Mouse (Mus musculus) limb, embryonic 11.5 days (tissue): ENCODE results near the gene Kif6. TPM values are rescaled to one million over a fixed set of nuclear protein-coding genes. Genes with fewer than 3 reads are reported as not detected.

Experiments
- ATAC-seq: fragments of 200-750 bp; cut with Nextera tagmentation; 2 replicates; pipeline ENCODE4 v1.8.0; 2017; ENCODE audit warnings: low read depth; ENCODE audit not compliant: insufficient number of reproducible peaks, low FRiP score, low TSS enrichment
- DNase-seq: peaks from one replicate; pipeline ENCODE4 v3.0.0-alpha.2; 2015; ENCODE audit warnings: low spot score
- H3K27ac ChIP-seq: fragments of 300-500 bp; sonication (generic); replicated peaks from 2 replicates; pipeline ENCODE4 v1.5.1; 2014; ENCODE audit warnings: low read depth, mild to moderate bottlenecking, low read length
- H3K27me3 ChIP-seq: fragments of 300-500 bp; sonication (generic); 2 replicates; pipeline ENCODE4 v1.6.1; 2014; ENCODE audit warnings: mild to moderate bottlenecking, low read length, mixed read lengths; ENCODE audit not compliant: control insufficient read depth, insufficient read depth
- H3K36me3 ChIP-seq: fragments of 300-500 bp; sonication (generic); 2 replicates; pipeline ENCODE4 v1.6.1; 2014; ENCODE audit warnings: mild to moderate bottlenecking, low read length, moderate library complexity, mixed read lengths; ENCODE audit not compliant: control insufficient read depth, insufficient read depth
- H3K4me1 ChIP-seq: fragments of 300-500 bp; sonication (generic); 2 replicates; pipeline ENCODE4 v1.6.1; 2014; ENCODE audit warnings: low read length, mixed read lengths; ENCODE audit not compliant: control insufficient read depth, insufficient read depth
- H3K4me2 ChIP-seq: fragments of 300-500 bp; sonication (generic); 2 replicates; pipeline ENCODE4 v1.6.1; 2014; ENCODE audit warnings: low read depth, mild to moderate bottlenecking, moderate library complexity; ENCODE audit not compliant: severe bottlenecking
- H3K4me3 ChIP-seq: fragments of 300-500 bp; sonication (generic); 2 replicates; pipeline ENCODE4 v1.5.1; 2014; ENCODE audit warnings: low read depth, low read length
- H3K9ac ChIP-seq: fragments of 300-500 bp; sonication (generic); 2 replicates; pipeline ENCODE4 v1.6.1; 2014; ENCODE audit warnings: mild to moderate bottlenecking, low read length
- H3K9me3 ChIP-seq: fragments of 300-500 bp; sonication (generic); 2 replicates; pipeline ENCODE4 v1.6.1; 2016; ENCODE audit warnings: low read length; ENCODE audit not compliant: control insufficient read depth
- WGBS: fragments of 180-500 bp; shearing (Covaris S2); extraction: QIAGEN DNeasy Blood & Tissue Kit; methylation state at CpG from one replicate; pipeline ENCODE4 v1.1.7; 2014; 5-methylcytosine and 5-hydroxymethylcytosine counted together
- polyA plus RNA-seq: library from polyadenylated mRNA; unstranded; fragments of >200 nt; fragmentation: Nextera tagmentation; extraction: Ambion mirVana; gene quantifications from 2 replicates; pipeline ENCODE4 v1.2.1, GENCODE M21; 2014

Kif6 gene
- polyA plus RNA-seq, 1 experiment from 2014 or later: 4.9 TPM

DNA sequence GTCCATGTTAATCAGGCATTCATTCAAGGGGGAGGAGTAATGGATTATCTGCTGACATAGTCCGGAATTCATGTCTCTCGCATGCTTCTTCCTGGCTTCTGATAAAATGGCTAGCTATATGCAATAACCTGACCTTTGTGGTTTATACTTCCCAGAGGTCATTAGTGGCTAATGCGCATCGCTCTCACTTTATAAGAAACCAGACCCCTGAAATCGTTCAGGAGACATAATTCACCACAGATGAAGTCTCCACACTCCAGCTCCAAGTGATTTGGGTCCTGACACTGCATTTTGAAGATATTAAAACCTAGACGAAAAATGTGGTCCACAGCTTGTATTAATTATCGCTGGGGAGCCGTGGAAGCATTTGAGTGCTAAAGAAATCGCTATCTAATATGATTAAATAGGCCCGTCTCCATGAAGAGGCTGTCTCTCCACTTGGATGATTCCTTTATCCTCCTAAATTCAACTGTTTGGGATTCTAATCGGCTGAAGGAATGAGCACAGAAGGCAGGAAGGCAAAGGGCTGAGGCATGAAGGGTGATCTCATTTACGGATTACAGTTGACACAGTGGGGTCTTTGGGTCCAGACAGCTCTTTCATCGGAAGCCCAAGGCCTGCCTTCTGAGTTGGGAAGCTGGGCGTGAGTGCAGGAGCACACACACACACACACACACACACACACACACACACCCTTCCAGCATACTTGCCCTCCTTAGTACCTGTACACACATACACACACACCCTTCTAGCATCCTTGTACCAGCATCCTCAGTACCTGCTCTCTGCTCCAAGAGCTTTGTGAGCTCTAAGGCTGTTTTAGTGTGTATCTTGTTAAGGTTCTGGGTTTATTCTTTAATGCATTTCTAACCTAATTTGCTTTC, 128.9 kb downstream of the Kif6 start:
- WGBS: 42% methylated on average over 14 of the region's 14 CpGs
- H3K4me2 ChIP-seq: no peak overlapping the region
- H3K27me3 ChIP-seq: no peaks in the 10 kb centered on the region
- no peaks in the 10 kb centered on the region for H3K9me3 ChIP-seq
- peaks cover 5% of the 10 kb centered on the region; the same call in 1 of the 2 replicates for H3K4me1 ChIP-seq
- ATAC-seq (no peak), DNase-seq (no peak)
- no peak overlapping the region for H3K9ac ChIP-seq
- no peak overlapping the region for H3K4me3 ChIP-seq
- H3K36me3 ChIP-seq: no peaks in the 10 kb centered on the region
- H3K27ac ChIP-seq: no peak overlapping the region

DNA sequence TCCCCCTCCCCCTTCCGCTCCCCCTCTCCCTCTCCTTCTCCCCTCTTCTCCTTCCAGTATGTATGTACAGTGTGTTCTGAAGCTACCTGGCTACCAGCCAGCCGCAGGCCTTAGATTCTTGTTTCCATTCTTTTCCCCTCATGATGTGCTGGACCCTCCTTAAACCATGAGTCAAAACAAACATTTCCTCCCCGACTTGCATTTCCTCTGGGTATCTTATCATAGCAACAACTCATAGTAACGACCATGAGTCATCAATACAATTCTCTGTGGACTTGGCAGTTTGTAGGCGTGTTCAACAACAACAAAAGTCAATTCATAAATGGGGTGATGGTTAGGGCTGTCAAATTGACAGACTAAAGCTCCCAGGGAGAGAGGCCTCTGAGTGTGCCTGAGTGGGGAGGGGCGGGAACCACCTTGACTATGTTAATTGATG, 136.0 kb downstream of the Kif6 start:
- Histone ChIP-seq H3K4me3 (no peak overlapping the region), H3K9ac (no peak overlapping the region), H3K36me3 (no peaks in the 10 kb centered on the region), H3K27me3 (no peaks in the 10 kb centered on the region), H3K27ac (no peak overlapping the region), H3K9me3 (no peaks in the 10 kb centered on the region), H3K4me2 (no peak overlapping the region), H3K4me1 (no peaks in the 10 kb centered on the region)
- ATAC-seq (no peak), DNase-seq (no peak)
- 75% methylated on average over 6 of the region's 6 CpGs for WGBS

DNA sequence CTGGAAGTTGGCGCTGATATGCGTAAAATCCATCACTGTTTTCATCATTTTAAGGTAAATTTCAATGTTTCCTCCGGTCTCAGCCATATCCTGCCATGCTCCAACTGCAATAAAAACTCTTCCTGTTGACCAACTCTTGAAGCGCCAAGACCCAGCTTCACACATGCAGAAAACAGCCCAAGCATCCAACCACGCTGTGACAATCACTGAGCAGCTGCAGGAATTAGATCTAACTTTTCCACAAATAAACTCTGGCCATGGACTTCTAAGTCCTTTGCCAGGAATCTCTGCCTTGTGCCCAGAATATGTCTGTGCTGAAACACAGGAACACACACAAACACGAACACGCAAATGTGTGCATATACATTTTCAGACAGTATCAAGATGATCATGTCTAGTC, 138.9 kb downstream of the Kif6 start:
- WGBS: 96% methylated on average over 7 of the region's 7 CpGs
- Histone ChIP-seq H3K27ac (no peak overlapping the region), H3K36me3 (no peaks in the 10 kb centered on the region), H3K27me3 (no peaks in the 10 kb centered on the region), H3K4me3 (no peak overlapping the region), H3K4me1 (no peaks in the 10 kb centered on the region), H3K9me3 (no peaks in the 10 kb centered on the region), H3K9ac (no peak overlapping the region), H3K4me2 (no peak overlapping the region)
- DNase-seq (no peak), ATAC-seq (no peak)

DNA sequence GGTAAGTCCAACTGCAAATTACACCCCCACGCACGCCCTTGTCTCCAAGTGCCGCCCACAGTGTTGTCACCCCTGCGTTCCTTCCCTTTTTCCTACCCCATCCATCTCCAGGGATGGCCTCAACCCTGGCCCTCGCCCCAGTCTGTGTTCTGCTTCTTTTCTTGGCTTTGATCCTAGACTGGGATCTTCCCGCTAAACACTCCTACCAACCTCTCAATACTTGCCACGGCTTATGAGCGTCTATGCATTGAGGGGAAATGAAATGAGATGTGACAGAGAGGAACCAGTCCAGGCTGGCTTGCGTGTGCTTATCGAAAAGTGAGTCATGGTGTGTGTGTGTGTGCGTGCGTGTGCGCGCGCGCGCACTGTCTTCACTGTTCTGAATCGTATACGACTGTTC, 141.9 kb downstream of the Kif6 start:
- no peak overlapping the region for H3K4me2 ChIP-seq
- DNase-seq (no peak), ATAC-seq (no peak)
- no peaks in the 10 kb centered on the region for H3K4me1 ChIP-seq
- 90% methylated on average over 19 of the region's 19 CpGs for WGBS
- H3K27ac ChIP-seq: no peak overlapping the region
- H3K9ac ChIP-seq: no peak overlapping the region
- no peak overlapping the region for H3K4me3 ChIP-seq
- no peaks in the 10 kb centered on the region for H3K27me3 ChIP-seq
- no peaks in the 10 kb centered on the region for H3K9me3 ChIP-seq
- no peaks in the 10 kb centered on the region for H3K36me3 ChIP-seq

DNA sequence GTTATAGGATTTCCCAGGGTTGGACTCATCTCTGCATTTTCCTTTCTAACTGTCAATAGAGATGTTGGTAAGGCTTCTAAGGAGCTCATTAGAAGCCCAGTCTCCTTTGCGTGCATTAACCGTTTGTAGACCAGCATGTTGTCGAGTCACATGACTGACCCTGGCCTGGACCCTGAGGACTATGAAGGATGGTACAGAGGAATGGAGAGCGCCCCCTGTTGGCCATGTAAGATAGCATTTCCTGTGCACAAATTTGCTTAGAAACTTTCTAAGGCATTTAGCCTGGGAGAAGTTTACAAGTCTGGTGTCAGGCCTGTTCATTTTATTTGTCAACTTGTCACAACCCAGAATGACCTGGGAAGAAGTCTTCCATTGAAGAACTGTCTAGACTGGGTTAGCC, 144.1 kb downstream of the Kif6 start:
- ATAC-seq (no peak), DNase-seq (no peak)
- Histone ChIP-seq H3K36me3 (no peaks in the 10 kb centered on the region), H3K9ac (no peak overlapping the region), H3K4me3 (no peak overlapping the region), H3K4me1 (no peaks in the 10 kb centered on the region), H3K27me3 (no peaks in the 10 kb centered on the region), H3K4me2 (no peak overlapping the region), H3K27ac (no peak overlapping the region), H3K9me3 (no peaks in the 10 kb centered on the region)
- WGBS: 77% methylated on average over 4 of the region's 4 CpGs

DNA sequence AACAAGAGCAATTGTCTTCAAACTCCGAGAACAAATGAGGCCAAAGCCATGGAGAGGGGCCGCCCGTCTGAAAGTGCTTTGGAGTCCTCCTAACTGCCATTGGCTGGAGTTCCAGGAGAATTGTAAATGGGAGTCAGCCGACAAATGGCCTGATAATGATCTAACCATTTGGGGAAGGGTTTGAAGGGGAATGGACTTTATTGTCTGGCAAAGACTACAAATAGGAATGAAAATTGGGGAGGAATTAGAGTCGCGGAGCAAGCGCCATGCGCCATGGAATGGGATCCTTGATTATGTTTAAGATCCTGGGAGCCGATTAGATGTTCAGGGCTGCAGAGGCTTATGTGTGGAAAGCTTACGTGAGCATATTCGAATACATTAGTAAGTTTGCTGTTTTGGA, 146.3 kb downstream of the Kif6 start:
- Histone ChIP-seq H3K9me3 (no peaks in the 10 kb centered on the region), H3K27ac (no peak overlapping the region), H3K4me3 (no peak overlapping the region), H3K36me3 (no peaks in the 10 kb centered on the region), H3K4me1 (no peaks in the 10 kb centered on the region), H3K4me2 (no peak overlapping the region), H3K9ac (no peak overlapping the region), H3K27me3 (no peaks in the 10 kb centered on the region)
- DNase-seq: no peak
- WGBS: 65% methylated on average over 11 of the region's 11 CpGs
- no peak for ATAC-seq

DNA sequence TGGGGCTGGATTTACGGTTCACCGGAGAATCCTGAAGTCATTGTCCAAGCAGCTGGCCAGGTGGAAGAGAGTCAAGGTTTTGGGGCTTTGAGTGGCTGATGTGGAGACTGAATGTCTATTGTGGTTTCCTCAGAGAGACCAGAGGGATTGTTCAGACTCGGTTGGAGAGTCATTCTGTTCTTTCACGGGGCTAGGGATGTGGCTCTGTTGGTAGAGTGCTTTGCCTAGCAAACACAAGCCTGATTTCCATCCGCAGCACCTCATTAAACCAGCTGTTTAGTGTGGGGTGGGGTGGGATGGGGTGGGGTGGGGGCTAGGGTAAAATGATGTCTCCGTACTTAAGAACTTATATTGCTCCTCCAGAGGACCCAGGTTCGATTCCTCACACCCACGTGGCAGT, 146.9 kb downstream of the Kif6 start:
- no peaks in the 10 kb centered on the region for H3K4me1 ChIP-seq
- no peaks in the 10 kb centered on the region for H3K36me3 ChIP-seq
- ATAC-seq (no peak), DNase-seq (no peak)
- no peak overlapping the region for H3K4me2 ChIP-seq
- H3K9me3 ChIP-seq: no peaks in the 10 kb centered on the region
- WGBS: 71% methylated on average over 8 of the region's 8 CpGs
- no peaks in the 10 kb centered on the region for H3K27me3 ChIP-seq
- H3K9ac ChIP-seq: no peak overlapping the region
- no peak overlapping the region for H3K4me3 ChIP-seq
- no peak overlapping the region for H3K27ac ChIP-seq

DNA sequence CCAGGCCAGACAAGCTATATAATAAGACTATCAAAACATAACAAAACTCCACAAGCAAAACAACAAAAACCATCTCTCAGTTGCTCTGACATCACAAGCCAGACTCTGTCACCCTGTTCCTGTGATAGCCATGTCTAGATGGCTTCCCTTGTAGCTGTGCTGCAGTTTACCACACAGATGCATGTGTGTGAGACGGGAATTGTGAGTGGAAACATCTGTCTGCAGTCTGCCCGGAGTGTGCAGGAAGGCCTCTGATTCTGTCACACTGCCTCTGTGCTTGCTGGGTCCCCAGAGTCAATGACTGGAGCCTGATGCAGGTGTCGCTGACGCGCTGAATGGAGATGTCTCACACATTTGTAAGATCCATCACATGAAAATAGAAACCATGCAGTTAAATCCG, 150.0 kb downstream of the Kif6 start:
- Histone ChIP-seq H3K27me3 (no peaks in the 10 kb centered on the region), H3K9me3 (no peaks in the 10 kb centered on the region), H3K4me2 (no peak overlapping the region), H3K9ac (no peak overlapping the region), H3K4me3 (no peak overlapping the region), H3K36me3 (no peaks in the 10 kb centered on the region), H3K4me1 (no peaks in the 10 kb centered on the region), H3K27ac (no peak overlapping the region)
- DNase-seq (peak; percentile 50), ATAC-seq (no peak)
- 47% methylated on average over 6 of the region's 6 CpGs for WGBS
